Mouse (Mus musculus) T-cell, adult 2 months (primary cell): ENCODE data around the gene Snrnp70.
"Not testable (repeated sequence)": the region's sequence is repeated elsewhere in the genome, so short reads cannot be mapped to it uniquely, and the experiment has no call there.

Source experiments
- DNase-seq: peaks from one replicate; pipeline ENCODE4 v3.0.0; 2022; ENCODE audit warnings: low spot score

The Snrnp70 gene

DNA sequence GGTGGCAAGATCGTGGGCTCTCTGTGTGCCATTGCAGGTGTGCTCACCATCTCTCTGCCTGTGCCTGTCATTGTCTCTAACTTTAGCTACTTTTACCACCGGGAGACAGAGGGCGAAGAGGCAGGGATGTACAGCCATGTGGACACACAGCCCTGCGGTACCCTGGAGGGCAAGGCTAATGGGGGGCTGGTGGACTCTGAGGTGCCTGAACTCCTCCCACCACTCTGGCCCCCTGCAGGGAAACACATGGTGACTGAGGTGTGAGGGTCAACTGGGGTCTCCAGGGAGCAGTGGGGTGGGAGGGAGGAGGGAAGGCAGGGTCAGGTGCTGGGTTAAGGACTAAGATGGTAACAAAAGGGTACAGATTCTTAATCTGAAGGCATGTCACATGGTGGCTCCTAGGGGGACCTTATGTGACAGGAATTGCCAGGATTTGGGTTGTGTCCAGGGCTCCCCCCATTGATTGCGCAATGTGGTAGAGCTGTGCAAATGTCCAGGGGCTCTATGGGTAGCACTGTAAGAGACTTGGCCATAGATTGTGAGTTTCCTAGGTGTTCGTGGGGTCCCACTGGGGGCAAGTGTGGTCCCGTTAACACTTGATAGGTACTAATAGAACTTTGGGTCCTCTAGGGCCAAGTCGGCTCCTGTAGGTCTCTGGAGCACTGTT is 14.1 kb upstream of the Snrnp70 start:
- DNase-seq: no peak

DNA sequence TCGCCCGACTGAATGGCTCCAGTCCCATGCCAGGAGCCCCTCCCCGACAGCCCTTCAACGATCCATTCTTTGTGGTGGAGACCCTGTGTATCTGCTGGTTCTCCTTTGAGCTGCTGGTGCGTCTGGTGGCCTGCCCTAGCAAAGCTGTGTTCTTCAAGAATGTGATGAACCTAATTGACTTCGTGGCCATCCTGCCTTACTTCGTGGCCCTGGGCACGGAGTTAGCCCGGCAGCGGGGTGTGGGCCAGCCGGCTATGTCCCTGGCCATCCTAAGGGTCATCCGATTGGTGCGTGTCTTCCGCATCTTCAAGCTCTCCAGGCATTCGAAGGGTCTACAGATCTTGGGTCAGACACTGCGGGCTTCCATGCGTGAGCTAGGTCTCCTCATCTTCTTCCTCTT is 13.4 kb upstream of the Snrnp70 start:
- no peak for DNase-seq

DNA sequence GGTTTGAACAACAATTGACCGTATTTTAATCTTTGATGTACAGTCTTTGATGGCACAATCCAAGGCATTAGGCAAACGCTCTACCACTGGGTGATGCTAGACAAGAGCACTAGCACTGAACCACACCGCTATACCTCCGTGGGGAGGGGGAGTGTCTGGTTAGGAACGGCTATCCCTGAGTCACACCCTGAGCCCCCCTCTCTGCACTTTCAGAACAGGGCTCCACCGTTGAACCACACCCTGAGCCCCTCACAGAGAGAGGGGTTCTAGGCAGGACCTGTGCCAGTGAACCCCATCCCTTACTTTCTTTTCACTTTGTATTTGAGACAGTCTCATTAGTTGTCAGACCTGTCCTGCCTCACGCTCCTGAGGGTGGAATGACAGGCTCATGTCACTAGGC is 12.8 kb upstream of the Snrnp70 start:
- no peak for DNase-seq

DNA sequence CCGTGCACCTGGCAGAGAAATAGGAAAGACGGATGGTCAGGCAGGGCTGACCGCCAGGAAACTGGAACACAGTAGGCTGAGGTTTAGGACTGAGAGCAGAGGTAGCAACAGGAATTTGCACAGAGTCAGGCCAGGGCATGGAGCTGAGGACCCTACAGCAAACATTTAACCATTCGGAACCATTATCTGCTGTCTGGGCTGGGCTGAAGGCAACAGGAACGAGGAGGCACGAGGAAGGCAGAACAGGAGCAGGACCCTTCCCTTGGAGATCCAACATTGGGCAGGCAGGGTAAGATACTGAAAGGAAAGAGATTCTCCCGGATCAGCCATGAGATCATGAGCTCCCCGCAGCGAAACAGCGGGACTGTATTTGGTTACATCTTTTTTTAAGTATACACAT is 12.3 kb upstream of the Snrnp70 start:
- DNase-seq: no peak

DNA sequence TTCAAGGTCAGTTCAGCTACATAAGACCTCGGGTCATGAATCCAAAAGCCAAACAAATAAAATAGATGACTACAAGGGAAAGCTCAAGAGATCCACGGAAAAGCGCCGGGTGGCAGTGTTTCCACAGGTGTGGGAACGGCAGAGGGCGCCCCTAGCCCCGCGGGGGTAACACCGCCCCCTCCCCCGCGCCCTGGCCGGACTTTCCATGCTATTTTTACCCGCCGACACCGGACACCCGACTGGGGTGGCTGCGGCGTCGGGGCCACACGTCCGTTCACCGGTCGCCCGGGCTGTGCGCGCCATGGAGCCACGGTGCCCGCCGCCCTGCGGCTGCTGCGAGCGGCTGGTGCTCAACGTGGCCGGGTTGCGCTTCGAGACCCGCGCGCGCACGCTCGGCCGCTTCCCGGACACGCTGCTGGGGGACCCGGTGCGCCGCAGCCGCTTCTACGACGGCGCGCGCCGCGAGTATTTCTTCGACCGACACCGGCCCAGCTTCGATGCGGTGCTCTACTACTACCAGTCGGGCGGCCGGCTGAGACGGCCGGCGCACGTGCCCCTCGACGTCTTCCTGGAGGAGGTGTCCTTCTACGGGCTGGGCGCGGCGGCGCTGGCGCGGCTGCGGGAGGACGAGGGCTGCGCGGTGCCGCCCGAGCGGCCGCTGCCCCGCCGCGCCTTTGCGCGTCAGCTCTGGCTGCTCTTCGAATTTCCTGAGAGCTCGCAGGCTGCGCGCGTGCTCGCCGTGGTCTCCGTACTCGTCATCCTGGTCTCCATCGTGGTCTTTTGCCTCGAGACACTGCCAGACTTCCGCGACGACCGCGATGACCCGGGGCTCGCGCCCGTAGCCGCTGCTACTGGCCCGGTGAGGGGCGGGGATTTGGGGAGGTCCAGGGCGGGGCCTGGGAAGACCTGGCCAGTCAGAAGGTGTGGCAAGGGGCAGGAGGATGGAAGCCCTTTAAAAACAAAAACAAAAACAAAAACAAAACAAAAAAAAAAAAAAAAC is 10.9 kb upstream of the Snrnp70 start:
- no peak for DNase-seq

DNA sequence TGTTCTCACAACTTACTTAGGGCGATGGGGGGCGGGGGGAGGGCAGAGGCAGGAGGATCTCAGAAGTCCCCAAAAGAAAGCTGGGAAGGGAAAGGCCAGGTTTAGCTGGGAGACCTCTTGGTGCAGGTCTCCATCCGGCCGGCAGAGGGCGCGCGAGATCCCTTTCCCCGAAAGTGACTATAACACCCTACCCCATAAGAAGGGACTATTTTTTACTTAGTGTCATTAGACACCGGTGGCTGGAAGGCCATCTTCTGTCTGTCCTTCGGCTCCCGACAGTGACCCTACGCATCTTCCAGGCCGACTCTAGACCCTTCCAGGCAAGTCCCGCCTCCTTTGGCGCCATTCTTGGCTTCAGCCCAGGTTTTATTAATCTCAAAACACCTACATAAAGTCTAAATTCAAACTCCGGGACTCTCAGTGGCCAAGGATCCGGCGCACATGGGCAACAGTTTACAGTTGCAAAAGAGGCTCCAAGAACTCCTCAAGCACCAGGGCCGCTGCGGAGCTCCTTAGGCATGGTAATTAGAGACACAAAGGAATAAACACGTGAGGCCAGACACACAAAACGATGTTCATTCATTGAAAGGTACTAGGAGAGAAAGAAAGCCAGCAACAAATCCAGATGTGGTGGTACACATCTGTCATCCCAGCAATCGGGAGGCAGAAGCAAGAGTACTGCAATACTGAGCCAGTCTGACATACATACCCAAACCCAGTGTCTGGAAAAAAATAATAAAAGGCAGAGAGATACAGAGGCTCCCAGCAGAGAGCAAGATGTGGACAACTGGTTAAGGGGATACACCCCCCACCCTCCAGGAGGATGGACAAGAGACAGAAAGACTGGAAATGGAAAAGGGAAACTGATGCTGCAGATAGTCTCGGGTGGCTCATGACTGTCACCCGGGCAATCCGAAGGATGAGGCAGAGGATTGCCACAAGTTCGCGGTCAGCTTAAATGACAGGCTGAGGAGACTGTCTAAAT is 9.8 kb upstream of the Snrnp70 start, which contains the start of gene Kcna7:
Kcna7 (plus strand) TSS at position 563 of the 985 bp plus-strand sequence.
- DNase-seq: peak; percentile 56

DNA sequence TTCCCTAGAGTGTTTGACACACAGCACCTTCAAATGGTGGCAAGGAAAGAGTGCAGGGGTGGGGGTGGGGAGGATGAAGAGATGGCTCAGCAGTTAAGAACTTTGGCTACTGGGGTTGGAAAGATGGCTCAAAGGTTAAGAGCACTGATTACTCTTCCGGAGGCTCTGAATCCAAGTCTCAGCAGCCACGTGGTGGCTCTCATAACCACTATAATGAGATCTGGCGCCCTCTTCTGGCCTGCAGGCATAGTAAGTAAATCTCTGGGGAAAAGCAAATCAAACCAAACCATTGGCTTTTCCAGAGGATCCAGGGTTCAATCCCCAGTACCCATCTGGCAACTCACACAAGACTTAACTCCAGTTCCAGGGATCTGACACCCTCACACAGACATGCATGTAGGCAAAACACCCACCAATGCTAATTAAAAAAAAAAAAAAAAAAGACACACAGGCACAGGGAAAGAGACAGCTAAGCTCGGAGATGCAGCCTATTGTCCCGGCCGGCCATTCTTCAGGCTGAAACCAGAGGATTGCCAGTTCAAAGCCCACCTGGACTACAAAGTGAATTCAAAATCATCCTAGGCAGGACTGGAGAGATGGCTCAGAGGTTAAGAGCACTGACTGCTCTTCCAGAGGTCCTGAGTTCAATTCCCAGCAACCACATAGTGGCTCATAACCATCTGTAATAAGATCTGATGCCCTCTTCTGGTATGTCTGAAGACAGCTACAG is 8.2 kb upstream of the Snrnp70 start:
- peak; percentile 67 for DNase-seq

DNA sequence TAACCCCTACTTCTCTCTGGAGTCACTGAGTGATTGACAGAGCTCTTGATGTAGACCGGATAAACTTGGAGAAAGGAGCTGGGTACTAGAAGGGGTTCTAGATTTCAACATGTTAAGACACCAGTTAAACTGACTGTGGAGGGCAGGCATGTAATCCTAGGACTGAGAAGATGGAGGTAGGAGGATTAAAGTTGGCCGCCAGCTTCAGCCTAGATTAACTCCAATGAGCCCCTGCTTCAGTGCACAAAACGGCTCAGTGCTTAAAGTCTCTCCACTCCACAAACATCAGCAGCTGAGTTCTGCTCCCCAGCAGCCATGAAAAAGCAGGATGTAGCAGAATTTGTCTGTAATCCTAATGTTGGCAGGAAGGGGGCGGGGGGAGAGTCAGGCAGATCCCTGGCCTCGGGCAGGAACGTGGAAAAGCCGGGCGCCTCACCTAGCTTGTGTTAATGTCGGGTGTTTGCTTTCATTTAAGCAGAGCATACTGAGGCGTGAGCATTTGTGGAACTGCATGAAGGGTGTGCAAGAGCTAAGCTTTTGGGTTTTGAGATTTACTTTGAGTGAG is 6.1 kb upstream of the Snrnp70 start:
- no peak for DNase-seq

DNA sequence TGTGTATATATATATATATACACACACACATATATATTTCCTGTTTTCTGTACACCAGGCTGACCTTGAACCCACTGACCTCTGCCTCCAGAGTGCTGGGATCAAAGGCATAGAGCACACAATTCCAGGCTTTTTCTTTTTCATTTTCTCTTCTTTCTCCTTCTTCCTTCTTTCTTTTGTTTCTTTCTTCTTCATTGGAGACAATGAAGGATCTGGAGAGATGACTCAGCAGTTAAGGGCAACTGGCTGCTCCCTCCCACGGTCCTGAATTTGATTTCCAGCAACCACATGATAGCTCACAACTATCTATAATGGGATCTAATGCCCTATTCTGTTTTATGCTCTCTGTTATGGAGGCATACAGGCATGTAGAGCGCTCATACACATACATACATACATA is 1.2 kb upstream of the Snrnp70 start:
- no peak for DNase-seq

DNA sequence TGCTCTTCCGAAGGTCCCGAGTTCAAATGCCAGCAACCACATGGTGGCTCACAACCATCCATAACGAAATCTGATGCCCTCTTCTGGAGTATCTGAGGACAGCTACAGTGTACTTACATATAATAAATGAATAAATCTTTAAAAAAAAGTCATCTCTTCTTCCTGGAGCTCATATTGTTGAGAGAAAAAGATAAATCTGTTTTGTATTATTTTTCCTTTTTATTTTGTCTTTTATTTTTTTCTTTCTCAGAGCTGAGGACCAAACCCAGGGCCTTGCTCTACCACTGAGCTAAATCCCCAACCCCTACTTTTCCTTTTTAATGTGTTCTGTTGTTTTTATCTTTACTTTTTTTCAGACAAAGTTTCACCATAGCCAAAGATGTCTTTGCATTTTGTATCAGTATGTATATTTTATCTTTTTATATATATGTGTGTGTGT is 814 bp upstream of the Snrnp70 start:
- not testable (repeated sequence) for DNase-seq

DNA sequence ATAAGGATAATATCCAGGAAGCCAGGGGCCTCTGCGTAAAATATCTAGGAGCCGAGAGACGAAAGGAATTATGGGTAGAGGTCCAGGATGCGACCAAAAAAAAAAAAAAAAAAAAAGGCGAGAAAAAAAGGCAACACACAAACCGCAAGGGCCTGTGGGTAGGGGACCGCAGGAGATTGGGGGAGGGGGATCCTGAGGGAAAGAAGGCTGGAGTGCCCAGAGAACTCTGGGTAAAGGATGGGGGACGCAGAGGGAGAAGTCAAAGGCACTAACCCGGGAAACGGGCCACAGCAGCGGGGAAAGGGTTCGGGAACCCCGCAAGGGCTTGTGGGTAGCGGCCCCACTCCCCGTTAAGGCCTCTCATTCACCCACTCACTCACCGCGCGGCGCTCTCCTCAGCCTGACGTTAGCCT is 407 bp downstream of the Snrnp70 start:
- no peak for DNase-seq

DNA sequence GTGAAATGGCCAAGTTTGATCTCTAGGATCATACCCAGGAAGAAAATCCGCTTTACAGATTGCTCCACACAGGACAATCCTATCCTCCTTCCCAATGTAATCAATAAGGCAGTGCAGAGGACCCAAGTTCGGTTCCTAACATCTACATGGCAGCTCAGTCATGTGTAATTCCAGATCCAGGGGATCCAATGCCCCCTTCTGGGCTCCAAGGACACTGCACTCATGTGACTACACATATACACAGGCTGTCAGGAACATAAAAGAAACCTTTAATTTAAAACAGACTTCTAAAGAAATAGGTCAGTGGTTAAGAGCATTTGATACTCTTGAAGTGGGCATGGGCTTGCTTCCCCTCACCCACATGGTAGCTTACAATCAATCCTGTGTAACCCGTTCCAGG is 9.5 kb downstream of the Snrnp70 start:
- no peak for DNase-seq

DNA sequence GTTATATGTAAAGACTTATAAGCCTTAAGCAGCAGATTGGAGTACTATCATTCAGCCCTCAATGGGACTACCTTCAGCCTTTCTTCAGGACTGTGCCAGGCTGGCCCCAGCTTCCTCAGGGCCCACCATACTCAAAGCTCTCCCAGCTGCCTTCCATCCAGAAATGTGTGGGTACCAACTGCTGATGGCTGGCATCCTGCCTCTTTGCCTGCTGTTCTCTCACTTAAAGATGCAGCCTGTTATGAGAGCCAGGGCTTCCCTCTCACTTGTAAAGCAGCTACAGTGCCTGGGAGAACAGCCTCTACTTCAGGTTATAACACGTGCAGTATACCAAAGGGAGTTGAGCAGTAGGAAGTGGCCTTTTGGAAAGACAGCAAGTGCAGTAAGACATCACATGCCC is 19.5 kb downstream of the Snrnp70 start:
- no peak for DNase-seq

DNA sequence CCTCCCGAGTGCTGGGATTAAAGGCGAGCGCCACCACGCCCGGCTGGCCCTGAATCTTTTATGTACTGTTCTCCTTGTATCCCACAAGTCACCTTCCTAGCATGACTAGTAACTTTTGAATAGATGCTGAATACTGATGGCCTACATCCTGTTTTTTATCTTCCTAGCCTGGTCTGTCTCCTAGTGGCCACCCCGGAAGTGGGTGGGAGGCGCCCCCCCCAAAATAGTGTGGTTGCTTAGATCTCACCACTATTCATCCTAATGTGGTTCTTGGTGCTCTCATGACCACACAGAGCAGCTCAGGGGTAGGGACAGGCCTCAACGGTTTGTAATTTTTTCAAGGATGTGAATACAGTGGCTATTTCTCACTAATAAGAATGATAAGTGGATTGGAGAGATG is 20.9 kb downstream of the Snrnp70 start:
- no peak for DNase-seq

DNA sequence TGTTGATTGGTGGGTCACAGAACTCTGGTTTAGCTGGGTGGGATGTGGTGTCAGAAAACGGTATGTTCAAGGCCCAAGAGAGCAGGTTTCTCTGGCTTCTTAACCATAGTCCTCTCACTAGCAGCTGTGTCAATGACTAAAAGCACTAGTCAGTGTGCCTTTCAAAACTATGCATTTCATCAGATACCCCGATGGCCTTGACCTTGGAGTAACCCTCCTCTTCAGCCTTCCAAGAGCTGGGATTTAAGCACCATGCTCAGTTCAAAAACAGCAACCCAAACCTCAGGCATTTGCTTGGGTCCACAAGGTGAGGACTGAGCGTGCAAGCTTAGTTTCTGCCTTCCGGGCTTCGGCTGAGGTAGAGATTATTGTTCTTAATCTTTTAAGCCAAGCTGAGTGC is 23.2 kb downstream of the Snrnp70 start:
- DNase-seq: no peak

DNA sequence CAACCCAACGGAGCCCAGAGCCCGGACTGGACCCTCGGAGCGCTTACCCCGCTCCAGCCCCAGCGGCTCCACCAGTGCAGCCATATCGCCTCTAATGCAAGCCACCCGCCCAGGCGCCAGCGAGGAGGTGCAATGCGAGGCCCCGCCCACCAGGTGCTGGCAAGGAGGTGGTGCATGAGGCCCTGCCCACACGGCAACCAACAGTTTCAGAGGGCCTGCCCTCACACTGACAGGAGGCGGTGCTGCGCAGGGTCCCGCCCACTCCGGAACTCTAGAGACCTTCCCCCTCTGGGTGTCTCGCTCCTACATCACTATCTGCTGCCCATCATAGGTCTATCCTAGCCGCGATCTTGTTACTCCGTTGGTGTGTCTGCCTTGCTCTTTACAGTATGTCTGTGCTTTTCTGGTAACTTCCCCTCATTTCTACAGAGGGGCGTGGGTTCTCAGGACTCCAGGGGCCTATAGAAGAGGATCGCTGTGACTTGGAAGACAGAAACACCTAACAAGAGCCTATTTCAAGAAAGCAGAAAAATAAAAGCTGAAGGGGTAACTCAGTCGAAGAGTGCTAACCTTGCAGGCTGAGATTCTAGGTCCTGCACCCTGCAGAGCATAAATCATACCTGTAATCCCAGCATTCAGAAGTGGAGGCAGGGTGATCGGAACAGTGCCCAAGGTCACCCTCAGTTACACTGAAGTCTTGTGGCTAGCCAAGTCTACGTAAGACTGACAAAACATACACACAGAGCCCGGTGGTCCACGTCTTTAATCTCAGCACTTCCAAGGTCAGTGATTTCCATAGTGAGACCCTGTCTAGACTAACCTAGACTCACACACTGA is 24.8 kb downstream of the Snrnp70 start, which contains the start of gene Lin7b:
Lin7b (minus strand) TSS at position 109 of the 837 bp plus-strand sequence.
- peak; percentile 87 for DNase-seq

DNA sequence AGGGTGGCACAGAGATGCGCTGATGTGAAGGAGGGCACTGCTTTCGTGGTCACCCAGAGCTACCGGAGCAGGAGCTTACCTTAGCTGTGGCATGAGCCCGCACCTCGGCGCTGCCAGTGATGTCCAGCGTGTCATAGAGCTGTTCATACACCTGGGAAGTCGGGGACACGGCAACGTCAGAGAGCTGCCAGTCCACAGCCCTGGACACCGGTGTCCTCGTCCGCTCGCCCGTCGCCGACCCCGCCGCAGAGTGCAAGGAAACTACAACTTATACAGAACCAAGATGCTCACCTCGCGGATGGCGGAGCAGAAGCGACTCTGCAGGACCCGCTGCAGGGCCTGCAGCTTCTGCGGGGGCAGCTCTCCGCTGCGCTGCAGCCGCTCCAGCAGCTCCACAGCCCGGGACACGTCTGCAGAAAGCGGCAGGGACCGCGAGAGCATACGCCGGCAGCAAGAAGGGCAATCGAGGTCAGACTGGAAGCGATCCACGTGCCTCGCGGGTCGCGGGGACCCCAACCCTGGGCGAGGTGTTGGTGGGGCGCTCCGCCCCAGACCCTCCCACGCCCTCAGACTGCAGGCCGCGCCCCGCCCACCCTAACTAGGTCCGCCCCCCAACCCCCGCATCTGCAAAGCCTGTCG is 25.6 kb downstream of the Snrnp70 start:
- DNase-seq: no peak

DNA sequence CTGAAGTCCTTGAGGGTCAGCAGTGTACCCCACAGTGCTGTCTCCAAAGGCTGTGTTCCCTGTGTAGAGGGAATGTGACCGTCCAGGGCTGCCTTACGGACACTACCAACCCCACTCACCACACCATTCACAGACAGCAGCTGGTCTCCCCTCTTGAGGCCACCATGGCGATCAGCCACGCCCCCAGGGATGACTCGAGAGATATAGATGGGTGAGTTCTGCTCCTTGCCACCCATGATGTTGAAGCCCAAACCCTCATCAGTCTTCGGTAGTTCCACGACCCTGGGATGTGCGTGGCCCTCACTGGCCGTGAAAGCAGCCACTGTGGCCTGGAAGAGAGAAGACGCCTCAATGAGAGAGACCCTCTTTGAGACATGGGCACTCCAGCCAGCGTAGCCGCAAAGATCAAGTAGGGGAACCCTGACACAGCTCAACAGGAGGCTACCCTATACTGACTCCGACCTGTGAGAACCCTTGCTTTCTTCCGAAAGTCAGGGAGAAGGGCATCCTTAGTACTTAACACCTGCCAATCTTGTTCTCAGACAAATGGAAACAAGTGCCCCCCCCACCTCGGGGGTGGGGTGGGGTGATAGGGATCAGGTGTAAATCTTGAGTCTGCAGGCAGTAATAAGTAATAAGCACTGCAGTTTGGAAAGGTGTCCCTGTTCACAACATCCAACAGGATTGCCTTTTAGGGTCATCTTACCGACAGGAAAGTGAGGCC is 26.4 kb downstream of the Snrnp70 start:
- DNase-seq: no peak

DNA sequence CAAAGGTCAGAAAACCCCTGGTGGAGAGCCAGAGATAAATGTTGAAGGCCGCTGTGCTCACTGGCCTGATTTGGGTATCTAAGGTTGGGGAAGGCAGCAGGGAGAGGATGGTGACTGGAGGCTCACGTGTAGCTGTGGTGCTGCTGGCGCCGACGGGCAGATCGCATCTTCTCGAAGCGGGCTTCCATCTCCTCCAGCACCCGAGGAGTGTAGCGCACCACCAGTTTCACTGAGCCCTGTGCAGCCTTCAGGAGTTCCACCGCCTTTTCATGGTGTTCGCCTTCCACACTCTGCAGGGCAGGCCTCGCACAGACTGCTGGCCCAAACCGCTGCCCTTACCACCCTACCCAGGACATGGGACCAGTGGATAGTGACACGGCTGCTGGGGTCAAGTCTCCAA is 27.4 kb downstream of the Snrnp70 start:
- no peak for DNase-seq
